Mouse (Mus musculus) CD4-positive, CD25-positive, alpha-beta regulatory T cell, adult 2 months (primary cell): ENCODE data around the gene Arhgef25.

Experiments
- DNase-seq: peaks from one replicate; pipeline ENCODE4 v3.0.0-alpha.2; 2012; ENCODE audit warnings: low read depth, low spot score

Arhgef25 gene

DNA sequence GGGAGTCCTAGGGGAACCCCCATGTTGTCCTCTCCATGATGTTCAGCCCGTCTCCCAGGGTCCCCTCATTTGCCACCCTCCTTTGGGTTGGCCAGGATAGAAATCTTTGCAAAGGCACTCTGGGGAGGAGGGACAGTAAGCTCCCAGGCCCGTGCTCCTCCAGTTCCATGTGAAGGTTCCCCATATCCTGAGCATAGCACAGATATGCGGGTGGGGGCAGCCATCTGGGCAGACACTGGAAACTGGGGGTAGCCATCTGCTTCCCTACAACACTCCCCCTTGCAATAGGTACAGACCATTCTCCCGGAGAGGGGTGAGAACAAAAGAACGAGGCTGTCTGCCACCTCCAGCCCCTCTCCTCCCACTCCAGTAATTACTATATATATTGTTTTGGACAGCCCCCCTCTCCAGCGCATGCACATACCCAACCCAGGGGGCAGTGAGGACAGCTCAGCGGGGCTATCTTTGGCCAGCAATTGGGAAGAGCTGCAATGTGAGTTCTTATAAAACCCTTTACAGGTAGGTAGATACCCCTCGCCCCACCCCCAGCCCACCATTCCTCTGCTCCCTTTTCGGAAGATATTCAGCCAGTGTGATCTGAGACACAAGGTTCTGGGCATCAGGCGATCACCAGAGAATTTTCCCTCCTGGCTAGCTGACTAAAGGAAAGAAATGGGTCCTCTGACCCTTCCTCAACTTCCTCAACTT lies 2.4 kb downstream of the Arhgef25 start:
- DNase-seq: peak; percentile 2

DNA sequence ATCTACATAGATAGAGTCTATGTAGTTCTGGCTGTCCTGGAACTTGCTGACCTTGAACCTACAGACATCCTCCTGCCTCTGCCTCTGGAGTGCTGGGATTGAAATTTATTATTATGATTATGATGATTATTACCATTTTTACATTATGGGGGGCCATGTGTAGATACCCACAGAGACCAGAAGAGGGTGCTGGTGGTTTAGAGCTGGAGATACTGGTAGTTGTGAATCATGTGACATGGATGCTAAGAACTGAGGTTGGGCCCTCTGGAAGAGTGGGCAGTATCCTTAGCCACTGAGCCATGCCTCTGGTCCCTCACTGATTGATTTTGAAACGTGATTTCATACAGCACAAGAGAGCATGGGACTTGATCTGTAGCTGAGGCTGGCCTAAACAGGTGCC lies 3.4 kb downstream of the Arhgef25 start:
- peak; percentile 37 for DNase-seq

DNA sequence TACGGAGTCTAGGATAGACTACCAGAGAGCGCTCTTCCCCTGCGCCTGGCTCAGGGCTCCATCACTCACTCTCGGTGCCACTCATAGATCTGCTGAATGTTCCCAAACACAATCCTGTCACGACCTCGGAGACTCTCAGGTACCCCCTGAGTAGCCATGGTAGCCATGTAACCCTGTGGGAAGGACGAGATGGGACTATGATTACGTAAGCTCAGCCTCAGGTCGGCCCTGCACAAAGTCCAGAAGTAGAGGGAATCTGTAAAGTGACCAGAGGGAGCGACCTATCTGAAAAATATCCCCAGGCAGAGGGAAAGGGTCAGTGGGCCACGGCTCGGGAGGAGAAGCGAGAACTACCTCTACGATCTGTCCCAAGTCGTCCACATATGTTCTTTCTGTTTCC lies 4.4 kb downstream of the Arhgef25 start:
- DNase-seq: peak; percentile 2

DNA sequence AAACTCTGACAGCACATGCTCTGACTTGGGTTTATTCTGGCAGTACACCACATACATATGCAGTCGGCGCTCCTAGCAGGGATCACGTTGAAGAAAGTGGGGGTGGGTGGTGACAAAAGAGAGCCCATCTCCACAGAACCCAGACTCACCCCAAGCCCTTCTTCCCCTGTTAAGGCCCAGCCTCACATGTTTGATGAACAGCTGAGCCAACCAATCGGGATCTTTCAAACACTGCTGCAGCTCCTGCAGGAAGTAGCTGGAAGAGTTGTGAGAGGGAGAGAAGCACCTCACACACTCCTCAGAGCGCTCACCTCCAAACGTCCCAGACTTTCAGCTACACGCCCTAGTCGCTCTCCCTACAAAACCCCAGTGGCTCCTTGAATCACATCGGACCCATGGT lies 4.8 kb downstream of the Arhgef25 start:
- peak; percentile 29 for DNase-seq

DNA sequence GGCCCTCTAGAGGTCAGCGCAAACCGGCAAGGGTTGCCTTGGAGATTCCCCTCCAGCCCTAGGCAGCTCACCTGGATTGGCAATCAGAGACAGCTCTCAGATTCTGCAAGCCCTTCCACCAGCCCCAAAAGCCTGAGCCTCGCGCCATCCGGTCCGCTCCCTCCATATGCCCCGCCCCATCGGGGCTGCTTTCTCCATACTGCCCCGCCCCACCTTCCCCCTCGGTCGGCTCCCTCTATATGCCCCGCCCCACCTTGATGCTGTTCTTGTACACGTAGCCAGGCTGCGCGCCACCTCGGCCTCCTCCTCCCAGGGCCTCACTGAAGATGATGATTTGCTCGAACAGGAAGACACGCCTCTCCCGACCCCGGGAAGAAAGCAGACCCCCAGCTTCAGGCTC lies 6.1 kb downstream of the Arhgef25 start:
- DNase-seq: peak; percentile 58

DNA sequence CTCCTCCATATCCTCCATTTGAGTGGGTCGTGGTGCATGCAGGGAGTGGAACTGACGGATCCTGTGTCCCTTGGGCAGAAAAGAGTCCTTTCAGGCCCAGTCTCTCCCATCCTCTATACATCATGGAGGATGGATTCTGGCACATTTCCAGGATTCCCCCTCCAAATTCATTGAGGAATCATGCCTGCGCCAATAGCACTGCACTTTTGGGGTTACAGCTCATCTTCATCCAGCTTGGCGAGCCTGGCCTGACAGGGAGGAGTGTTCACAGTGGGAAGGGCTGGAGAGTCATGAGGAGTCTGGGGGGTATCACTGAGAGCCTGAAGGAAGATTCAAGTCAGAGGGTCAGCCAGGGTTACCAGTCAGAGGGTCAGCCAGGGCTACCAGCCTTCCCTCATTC lies 7.3 kb downstream of the Arhgef25 start:
- no peak for DNase-seq

DNA sequence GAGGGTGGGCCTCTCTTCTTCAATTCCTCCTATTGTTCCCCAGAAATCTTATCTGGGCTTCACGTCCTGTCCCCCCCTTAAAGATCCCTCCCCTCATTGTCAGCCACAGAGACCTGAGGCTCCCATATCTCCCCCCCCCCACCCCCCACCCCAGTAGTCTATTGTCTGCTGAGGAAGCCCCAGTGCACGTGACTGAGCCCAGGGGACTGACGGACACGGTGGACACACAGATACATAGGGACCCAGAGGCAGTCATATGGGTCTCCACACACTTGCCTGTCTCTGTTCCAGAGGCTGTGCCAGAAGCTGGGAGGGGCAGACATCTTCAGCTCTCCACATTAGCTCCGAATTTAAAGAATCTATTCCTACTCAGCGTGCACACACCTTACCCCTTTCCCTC lies 8.3 kb downstream of the Arhgef25 start:
- DNase-seq: no peak

DNA sequence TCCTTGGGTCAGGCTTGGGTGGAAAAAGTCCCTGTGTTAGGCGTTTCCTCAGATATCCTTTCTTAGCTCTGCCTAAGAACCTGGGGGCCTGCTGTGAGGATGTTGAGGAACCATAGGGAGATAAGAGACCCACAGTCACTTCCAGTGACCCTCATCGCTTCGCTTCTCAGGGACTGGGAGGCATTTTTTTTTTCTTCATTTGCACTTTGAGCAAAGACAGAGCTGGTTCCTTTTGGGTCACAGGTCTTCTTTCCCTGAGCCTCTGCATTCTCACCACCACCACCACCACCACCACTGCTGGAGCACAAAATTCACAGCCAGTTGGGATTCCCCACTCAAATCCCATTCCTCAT lies 9.2 kb downstream of the Arhgef25 start:
- DNase-seq: no peak

DNA sequence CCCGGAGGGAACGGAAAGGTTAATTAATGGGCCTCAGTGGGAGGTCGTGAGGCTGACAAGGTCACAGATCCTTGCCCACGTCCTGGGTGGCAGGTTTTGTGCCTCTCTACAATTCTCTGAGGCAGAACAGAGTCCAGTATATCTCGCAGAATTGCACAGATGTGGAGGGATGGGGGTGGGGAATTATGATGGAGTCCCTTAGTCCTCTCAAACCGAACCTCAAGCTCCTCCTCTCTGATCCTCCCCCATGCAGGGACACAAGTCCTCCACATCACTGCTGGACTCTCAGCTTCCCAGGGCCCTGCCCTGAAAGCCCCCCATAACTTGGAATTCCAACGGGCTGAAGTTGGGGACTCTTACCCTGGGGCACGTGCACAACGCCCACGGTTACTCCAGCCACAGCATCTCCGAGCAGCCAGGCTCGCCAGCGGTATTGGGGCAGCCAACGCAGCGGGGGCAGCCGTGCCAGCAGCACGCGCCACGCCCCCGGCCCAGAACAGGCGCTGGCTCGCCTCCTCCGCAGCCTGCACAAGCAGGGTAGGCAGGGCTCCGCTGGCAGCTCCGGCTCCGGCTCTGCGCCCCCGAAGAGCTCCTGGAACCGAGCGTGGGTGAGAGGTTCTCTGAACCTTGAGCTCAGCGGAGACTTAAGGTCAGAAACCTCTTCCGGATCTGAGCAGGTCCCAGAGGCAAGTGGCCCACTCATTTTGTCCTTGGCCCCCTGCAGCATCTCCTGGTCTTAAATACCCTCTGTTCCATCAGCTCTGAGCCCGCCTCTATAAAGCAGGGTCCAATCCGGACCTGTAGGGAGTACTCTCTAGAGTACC lies 9.8 kb downstream of the Arhgef25 start, which contains the start of gene Slc26a10:
Gene Slc26a10 (minus strand): TSS at position 775 of the 824 bp plus-strand sequence.
- DNase-seq: peak; percentile 63

DNA sequence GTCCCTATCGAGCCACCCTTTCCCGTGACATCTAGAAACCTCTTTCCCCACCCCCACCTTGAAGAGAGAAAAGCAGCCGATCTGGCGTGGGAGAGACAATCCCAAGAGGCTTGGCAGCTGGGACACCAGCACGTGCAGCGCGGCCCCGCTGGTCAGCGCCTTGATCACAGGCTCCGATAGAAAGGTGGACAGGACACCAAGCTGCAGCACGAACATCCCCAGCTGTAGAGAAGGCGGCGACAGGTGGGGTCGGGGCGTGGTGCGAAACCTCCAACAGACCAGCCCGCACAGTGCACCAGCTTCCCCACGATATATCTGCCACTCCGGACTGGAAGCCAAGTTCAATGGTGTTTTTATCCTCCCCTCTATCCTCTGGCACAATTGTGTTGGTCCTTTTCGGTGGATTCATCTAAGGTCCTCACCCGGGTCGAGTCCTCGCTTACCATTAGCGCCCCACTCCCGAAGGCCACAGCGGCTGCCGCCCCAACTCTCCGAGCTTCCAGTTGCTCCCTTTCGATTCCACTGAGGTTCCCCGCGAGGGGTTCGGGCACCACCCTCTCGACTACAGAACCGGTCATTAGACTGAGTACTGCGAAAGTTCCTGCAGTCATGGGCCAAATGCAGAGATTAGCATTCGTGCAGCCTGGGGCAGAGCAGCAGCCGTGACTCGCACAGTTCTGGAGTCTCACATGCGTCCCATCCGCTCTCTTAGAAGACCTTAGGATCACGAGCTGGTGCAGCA lies 11.4 kb downstream of the Arhgef25 start:
- peak; percentile 46 for DNase-seq

DNA sequence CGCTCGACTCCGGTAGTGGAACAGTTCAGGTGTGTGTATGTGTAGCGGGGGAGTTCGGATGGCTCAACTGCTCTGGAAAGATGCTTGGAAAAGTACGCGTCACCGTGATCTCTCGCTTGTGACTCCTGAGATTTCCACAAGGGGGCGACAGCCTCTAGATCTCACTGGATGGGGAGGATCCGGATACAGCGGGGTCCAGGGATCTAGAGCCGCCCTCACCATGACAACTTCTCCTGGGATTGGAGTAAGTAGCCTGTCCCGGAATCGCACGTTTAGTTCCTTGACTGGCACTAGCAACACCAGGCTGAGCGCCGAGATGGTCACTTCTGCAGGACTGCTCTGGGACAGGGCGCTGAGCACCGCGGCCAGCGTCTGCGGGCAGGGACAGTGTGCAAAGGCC lies 12.2 kb downstream of the Arhgef25 start:
- DNase-seq: peak; percentile 79

DNA sequence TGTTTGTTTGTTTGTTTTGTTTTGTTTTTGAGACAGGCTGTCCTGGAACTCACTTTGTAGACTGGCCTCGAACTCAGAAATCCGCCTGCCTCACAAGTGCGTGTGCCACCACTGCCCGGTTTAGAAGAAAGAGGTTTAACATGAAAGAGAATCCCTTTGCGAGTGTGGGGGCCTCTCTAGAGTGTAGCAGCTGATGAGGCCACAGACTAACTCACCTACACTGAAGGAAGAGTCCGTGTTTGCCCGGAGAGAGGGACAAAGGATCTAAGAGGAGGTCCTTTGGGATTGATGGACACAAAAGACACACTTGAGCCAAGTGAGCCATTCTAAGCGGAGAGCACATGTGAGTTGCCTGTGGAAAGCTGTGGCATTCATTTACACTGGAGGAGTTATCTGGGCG lies 12.6 kb downstream of the Arhgef25 start:
- no peak for DNase-seq

DNA sequence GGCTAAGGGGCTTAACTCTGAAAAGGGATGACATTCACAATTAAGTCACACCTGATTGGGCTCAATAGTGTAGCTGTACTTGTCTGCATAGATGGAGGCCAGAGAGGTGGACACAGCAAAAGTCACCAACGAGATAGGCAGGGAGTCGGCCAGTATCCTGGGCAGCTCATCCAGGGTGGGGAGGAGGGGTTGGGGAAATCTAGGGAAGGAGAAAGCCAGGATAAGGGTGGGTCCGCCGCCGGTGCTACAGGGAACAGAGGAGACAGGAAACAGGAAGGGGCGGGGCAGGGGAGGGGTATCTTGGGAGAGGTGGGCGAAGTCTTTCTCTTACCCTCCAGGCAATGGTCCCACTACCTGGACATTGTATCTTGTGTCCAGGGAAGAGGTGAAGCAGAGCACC lies 13.1 kb downstream of the Arhgef25 start:
- peak; percentile 31 for DNase-seq

DNA sequence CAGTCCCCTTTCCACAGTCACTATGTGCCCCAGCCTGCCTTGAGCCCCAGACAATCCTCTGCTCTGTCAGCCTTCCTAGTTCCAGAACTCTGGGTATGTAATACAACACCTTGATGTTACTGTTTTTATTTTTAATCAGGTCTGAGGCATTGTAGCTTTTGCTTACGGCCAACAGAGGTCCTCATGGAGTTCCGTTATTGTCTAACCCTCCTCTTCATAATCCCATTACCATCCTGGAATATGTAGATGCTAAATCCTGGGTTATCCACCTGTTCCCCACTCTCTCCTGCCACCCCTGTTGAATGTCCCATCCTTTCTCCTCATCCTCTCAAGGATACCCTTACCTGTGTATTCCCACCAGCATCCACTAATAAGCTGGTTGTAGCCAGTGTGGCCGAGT lies 13.7 kb downstream of the Arhgef25 start:
- DNase-seq: peak; percentile 31

DNA sequence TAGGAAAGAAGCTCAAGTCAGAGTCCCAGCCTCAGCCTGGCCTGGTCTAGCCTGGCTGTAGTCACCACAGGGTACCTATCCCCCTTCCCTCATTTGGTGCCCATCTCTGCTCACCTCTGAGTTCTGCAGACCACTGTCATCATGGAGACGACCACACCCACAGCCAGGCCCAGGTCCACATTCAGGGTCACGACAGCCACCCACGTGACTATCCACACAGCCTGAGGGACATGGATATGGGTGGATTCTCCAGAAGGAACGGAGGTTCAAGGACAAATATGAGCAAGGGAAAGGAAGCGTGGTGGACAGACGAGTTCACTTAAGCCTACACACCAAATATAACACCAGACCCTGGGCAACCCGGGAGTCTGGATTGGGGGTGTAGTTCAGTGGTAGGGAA lies 15.7 kb downstream of the Arhgef25 start:
- DNase-seq: peak; percentile 13

DNA sequence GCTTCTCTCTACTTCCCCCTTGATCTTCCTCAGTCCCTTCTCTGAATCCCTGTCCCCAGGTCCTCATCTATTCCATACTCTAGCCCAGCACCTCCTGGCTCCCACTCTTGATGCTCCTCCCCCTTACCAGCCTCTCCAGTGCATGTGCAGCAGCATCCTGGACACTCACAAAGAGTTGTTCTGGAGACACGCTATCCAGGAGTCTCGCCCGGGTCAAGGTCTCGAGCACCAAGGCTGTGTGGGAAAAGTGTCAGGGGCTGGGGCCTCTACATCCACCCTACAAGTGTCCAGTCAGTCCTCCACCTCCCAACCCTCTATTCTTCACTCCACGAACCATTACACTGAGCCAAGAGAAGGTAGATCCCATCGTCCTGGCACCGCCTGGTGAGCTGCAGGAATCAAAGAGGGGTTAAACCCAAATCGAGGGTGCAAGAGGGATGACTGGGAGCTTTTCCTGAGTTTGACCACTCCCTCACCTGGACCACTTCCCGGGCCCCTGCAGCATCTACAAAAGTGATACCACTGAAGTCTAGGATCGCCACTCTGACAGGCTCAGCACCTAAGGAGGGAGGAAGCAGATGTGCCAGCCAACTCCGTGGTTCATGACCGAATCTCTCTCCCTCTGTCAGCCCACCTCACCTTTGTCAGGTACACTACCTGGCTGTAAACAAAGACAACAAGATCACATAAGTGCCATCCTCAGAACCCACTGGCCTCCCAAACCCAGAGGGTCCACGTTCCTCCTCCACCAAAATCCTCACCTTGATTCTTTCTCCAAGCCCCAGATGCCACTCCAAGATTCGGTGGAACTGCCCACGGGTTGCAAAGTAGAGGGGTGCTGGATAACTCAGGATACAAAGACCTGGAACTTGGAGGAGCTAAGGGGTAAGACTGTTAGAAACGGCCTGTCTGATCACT lies 16.5 kb downstream of the Arhgef25 start:
- peak; percentile 12 for DNase-seq

DNA sequence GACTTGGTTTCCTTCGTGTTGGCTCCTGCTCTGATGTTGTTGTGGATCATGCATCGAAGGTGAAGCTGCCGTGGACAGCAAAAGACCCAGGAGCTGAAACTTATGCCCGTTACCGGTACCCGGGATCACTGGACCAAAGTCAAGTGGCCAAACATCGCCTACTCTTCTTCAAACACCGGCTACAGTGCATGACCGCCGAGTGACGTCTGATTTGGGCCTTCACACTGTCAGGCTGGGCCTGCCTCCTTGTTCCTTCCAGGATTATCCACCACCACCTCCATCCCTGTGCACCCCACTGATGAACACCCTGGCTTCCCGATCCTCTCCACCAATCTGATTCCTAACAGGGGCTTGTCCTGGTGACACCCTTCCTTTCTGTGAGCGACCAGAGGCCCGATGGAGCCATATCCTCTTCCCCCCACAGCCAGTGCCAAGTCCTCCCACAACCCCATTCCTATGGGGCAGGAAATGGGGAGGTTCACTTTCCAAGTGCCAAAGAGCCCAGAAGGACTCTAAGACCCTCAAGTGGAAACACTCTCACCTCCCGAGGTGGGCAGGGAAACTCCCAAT lies 18.2 kb downstream of the Arhgef25 start:
- DNase-seq: peak; percentile 8

DNA sequence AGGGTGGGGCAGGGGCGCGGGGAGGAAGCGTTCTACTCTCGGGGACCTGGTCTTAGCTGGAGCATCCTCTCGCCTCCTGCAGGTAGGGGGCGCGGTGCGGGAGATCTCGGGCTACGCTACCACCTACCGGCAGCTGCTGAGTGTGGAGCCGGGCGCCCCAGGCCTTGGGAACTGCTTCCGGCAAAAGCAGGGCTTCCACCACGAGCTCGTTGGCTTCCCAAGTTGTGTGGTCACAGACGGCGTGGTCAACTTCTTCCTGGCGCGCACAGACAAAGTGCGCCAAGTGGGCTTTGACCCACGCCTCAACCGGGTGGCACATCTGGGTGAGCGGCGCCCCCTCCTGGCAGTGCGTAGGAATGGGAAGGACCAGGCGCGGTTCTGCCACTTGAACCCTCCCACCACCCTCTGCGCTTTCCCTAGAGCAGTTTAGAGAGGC lies 19.0 kb downstream of the Arhgef25 start:
- peak; percentile 93 for DNase-seq

DNA sequence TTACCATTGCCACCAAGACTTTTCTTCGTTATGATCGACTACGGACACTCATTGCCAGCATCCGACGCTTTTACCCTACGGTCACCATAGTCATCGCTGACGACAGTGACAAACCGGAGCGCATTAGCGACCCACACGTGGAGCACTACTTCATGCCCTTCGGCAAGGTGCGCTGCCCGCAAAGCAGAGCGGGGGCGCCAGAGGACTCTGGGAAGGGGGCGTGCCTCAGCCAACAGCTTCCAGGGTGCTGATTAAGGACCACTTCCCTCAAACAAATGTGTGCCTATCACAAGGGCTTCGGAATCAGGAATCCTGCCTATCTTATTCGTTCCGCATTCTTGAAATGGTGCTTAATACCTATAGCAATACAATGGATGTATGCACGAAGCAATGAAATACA lies 19.9 kb downstream of the Arhgef25 start:
- DNase-seq: peak; percentile 65

DNA sequence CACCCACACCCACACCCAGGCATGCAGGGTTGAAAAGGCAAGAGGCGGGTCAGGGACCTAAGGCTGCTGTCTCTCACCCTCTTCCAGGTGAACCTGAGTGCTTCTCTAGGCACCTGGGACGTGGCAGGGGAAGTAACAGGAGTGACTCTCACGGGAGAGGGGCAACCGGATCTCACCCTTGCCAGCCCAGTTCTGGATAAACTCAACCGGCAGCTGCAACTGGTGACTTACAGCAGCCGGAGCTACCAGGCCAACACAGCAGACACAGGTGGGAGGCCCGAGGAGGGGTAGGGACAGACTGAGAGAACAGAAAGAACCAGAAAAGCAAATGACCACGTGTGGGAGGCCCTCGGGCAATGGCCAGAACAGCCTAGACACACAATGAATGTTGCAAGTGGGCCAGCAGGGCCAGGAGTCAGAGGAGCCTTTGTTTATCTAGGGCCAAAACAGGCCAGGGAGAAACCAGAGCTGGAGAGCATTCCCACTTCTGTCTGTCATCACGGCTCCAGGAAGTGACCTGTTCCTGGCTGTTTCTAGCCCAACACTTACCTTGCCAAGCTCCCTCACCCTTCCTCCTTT lies 22.2 kb downstream of the Arhgef25 start:
- DNase-seq: peak; percentile 31
